In the genomic region with DNA sequence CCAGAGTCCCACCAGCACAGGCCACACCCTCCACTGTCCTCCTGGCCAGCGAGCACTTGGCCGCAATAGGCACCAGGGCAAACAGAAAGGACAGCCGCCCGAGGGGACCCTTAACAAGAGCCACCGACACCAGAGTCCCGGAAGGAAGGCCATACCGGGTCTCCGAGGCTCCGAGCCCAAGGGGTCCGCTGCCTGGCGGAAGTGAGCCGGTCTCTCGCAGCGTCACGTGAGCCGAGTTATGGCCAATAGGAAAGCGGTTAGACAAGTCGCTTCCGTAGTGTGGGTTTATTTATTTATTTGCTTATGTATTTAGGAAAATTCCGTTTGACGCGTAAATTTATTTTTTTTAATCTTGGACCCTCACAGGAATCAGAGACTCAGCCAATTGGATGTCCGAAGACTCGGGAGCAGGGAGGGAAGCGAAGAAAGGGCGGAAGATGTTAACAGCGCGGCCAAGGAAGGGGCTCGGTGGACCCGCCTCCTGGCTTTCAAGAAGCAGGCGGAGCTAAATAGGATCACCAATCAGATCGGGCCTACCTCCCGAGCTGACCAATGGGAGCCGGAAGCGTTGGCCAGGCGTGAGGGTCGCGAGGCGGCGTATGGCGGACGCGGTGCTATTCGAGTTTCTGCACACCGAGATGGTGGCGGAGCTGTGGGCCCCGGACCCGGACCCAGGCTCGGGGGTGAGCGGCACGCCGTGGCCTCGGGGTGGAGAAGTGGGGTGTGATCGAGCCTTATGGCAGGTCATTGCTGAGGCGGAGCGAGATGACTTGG, we compare ENCODE assay signal across 8 mouse cellular contexts. TPM values are rescaled to one million over a fixed set of nuclear protein-coding genes. Genes with fewer than 3 reads are reported as not detected.
DNase-seq lines count a peak whose midpoint lies in the region; ATAC-seq and TF ChIP-seq lines count a peak whose summit lies in the region.

A gene (minus strand): TSS at position 218 of the 774 bp plus-strand sequence.
A gene (plus strand): TSS at position 246 of the 774 bp plus-strand sequence.

- H3K27ac ChIP-seq in forebrain, embryonic 16.5 days (ENCODE audit: low read length) = peak within 1 kb of the TSS; percentile 73
- peak within 1 kb of the TSS; percentile 86 for H3K27ac ChIP-seq in layer of hippocampus, adult 2 months
- H3K27ac ChIP-seq in lung, embryonic 14.5 days (ENCODE audit: low read depth) = peak within 1 kb of the TSS; percentile 46
- H3K27ac ChIP-seq in olfactory bulb, adult 2 months (ENCODE audit: insufficient read depth, low read depth, low read length) = peak within 1 kb of the TSS; percentile 48; the same call in 1 of the 2 replicates
- peak within 1 kb of the TSS; percentile 39; the same call in 1 of the 2 replicates for H3K27ac ChIP-seq in thymus, adult 2 months (ENCODE audit: control insufficient read depth, insufficient read depth, low read length)

- TF ChIP-seq POLR2A in olfactory bulb, adult 2 months (IDR thresholded peaks at IDR 0.05; ENCODE audit: insufficient read depth, low read depth, low read length) = peak; percentile 28; the same call in 1 of the 2 replicates
- TF ChIP-seq POLR2A in thymus, adult 2 months (IDR thresholded peaks at IDR 0.05; ENCODE audit: control insufficient read depth, extremely low read depth, insufficient read depth, low read length, poor library complexity) = peak; percentile 31; the same call in 1 of the 2 replicates

- H3K9ac ChIP-seq in forebrain, embryonic 16.5 days (replicated peaks; ENCODE audit: low read depth, low read length) = peak within 1 kb of the TSS; percentile 77
- H3K9ac ChIP-seq in lung, embryonic 14.5 days = peak within 1 kb of the TSS; percentile 83

- no peaks in the 10 kb centered on the region for H3K9me3 ChIP-seq in G1E (replicated peaks)
- no peaks in the 10 kb centered on the region for H3K9me3 ChIP-seq in forebrain, embryonic 16.5 days (ENCODE audit: control insufficient read depth, low read length)
- H3K9me3 ChIP-seq in lung, embryonic 14.5 days (ENCODE audit: low read depth, low read length) = no peaks in the 10 kb centered on the region

- H3K27me3 ChIP-seq in G1E (ENCODE audit: insufficient read depth, low read length) = no peaks in the 10 kb centered on the region
- no peaks in the 10 kb centered on the region for H3K27me3 ChIP-seq in forebrain, embryonic 16.5 days (replicated peaks; ENCODE audit: control insufficient read depth, insufficient read depth, low read length)
- no peaks in the 10 kb centered on the region for H3K27me3 ChIP-seq in lung, embryonic 14.5 days (ENCODE audit: insufficient read depth, low read length)
- H3K27me3 ChIP-seq in thymus, adult 2 months (ENCODE audit: control insufficient read depth, insufficient read depth, low read length) = no peaks in the 10 kb centered on the region

- peak within 1 kb of the TSS; percentile 92 for H3K4me3 ChIP-seq in G1E (ENCODE audit: low read depth, low read length)
- H3K4me3 ChIP-seq in forebrain, embryonic 16.5 days (replicated peaks; ENCODE audit: low read length) = peak within 1 kb of the TSS; percentile 69
- peak within 1 kb of the TSS; percentile 96 for H3K4me3 ChIP-seq in layer of hippocampus, adult 2 months
- H3K4me3 ChIP-seq in lung, embryonic 14.5 days (ENCODE audit: low read depth, low read length) = peak within 1 kb of the TSS; percentile 80
- H3K4me3 ChIP-seq in olfactory bulb, adult 2 months (ENCODE audit: insufficient read depth, low read depth, low read length) = peak within 1 kb of the TSS; percentile 90
- peak within 1 kb of the TSS; percentile 95 for H3K4me3 ChIP-seq in thymus, adult 2 months (ENCODE audit: control insufficient read depth, insufficient read depth, low read length)

- peak; percentile 99 for DNase-seq in G1E (ENCODE audit: low spot score)
- peak; percentile 92 to 93 for DNase-seq in cerebellum, adult 18-20 months
- peak; percentile 93 to 95 for DNase-seq in heart, postnatal 36 days
- DNase-seq in layer of hippocampus, adult 2 months (ENCODE audit: low spot score in 2 of 2) = peak; percentile 92 to 94
- peak; percentile 97 for DNase-seq in lung, embryonic 14.5 days
- peak; percentile 93 for DNase-seq in thymus, adult 2 months

- ATAC-seq in G1E (ENCODE audit: extremely low read depth, insufficient number of reproducible peaks, low FRiP score, poor library complexity, severe bottlenecking) = peak; percentile 91
- ATAC-seq in forebrain, embryonic 16.5 days = peak; percentile 97
- peak; percentile 95 for ATAC-seq in lung, embryonic 14.5 days (ENCODE audit: insufficient read depth)

- no peak for TF ChIP-seq CTCF in G1E (IDR thresholded peaks at IDR 0.05; ENCODE audit: low read depth, low read length)
- TF ChIP-seq CTCF in layer of hippocampus, adult 2 months (conservative IDR thresholded peaks at IDR 0.05) = 0 out of 2 replicates have a peak, but pooled peaks have one; percentile 9
- TF ChIP-seq CTCF in lung, embryonic 14.5 days (IDR thresholded peaks at IDR 0.05; ENCODE audit: low read depth) = no peak
- no peak for TF ChIP-seq CTCF in olfactory bulb, adult 2 months (IDR thresholded peaks at IDR 0.05; ENCODE audit: insufficient read depth, low read depth, low read length)
- TF ChIP-seq CTCF in thymus, adult 2 months (IDR thresholded peaks at IDR 0.05; ENCODE audit: borderline replicate concordance, control insufficient read depth, extremely low read depth, insufficient read depth, low read length, poor library complexity) = 0 out of 2 replicates have a peak, but pooled peaks have one; percentile 8

- WGBS in forebrain, embryonic 16.5 days = under 1% methylated on average over 56 of the region's 56 CpGs
- WGBS in lung, embryonic 14.5 days = 1% methylated on average over 56 of the region's 56 CpGs
- WGBS in olfactory bulb, adult 2 months = under 1% methylated on average over 56 of the region's 56 CpGs
- WGBS in thymus, adult 2 months = under 1% methylated on average over 56 of the region's 56 CpGs

- peak within 1 kb of the TSS; percentile 94 for H3K4me2 ChIP-seq in forebrain, embryonic 16.5 days (ENCODE audit: low read length)
- H3K4me2 ChIP-seq in lung, embryonic 14.5 days = peak within 1 kb of the TSS; percentile 98

- intact Hi-C loops in heart, postnatal 36 days (cut with DNase I) = no loop called here

- peaks cover 42% of the 10 kb centered on the region for H3K4me1 ChIP-seq in G1E (ENCODE audit: insufficient read depth, low read depth, low read length)
- H3K4me1 ChIP-seq in forebrain, embryonic 16.5 days (replicated peaks; ENCODE audit: control insufficient read depth, insufficient read depth, low read length) = peaks cover 28% of the 10 kb centered on the region
- H3K4me1 ChIP-seq in lung, embryonic 14.5 days (ENCODE audit: insufficient read depth) = no peaks in the 10 kb centered on the region
- H3K4me1 ChIP-seq in olfactory bulb, adult 2 months (ENCODE audit: control insufficient read depth, insufficient read depth, low read length) = peaks cover 21% of the 10 kb centered on the region
- peaks cover 20% of the 10 kb centered on the region for H3K4me1 ChIP-seq in thymus, adult 2 months (replicated peaks; ENCODE audit: control insufficient read depth, insufficient read depth, low read length)

- H3K36me3 ChIP-seq in G1E (replicated peaks) = peaks cover 51% of the 10 kb centered on the region
- H3K36me3 ChIP-seq in forebrain, embryonic 16.5 days (ENCODE audit: control insufficient read depth, insufficient read depth) = no peaks in the 10 kb centered on the region
- H3K36me3 ChIP-seq in lung, embryonic 14.5 days (ENCODE audit: insufficient read depth) = no peaks in the 10 kb centered on the region
- H3K36me3 ChIP-seq in thymus, adult 2 months (ENCODE audit: control insufficient read depth, insufficient read depth, low read length) = no peaks in the 10 kb centered on the region

RNA-seq across cellular contexts. Expression of the first gene that starts in this region (rescaled TPM):
- total RNA-seq in G1E (2014; fragmentation: Nextera tagmentation) (4.6 and 5.2 TPM in 2 replicates), G1E (2017) (4.2 and 5.2 TPM in 2 replicates)
- polyA plus RNA-seq in G1E (2012) = 5.7 and 6.0 TPM in 2 replicates
- 3.7 and 4.9 TPM in 2 replicates for polyA plus RNA-seq in forebrain, embryonic 16.5 days (2015; fragmentation: Nextera tagmentation; extraction: Ambion mirVana)
- 1 to 10 TPM; 2.3 to 2.5 TPM for total RNA-seq in heart, postnatal 36 days (2021)
- 1 to 10 TPM; 6.0 to 6.9 TPM for total RNA-seq in layer of hippocampus, adult 2 months (2021)
- polyA plus RNA-seq in lung, embryonic 14.5 days (2014; fragmentation: Nextera tagmentation; extraction: Ambion mirVana) = 1.1 and 1.7 TPM in 2 replicates
- polyA plus RNA-seq in olfactory bulb, adult 2 months (2012; ENCODE audit: insufficient read depth, insufficient read length, low replicate concordance, missing spikeins) = not detected in 2 replicates
- polyA plus RNA-seq in thymus, adult 2 months (2012; rRNA removed) = 13.2 and 15.5 TPM in 2 replicates

RNA-seq across cellular contexts. Expression of the second gene that starts in this region (rescaled TPM):
- total RNA-seq in G1E (2014; fragmentation: Nextera tagmentation) (87.2 and 92.8 TPM in 2 replicates), G1E (2017) (141 and 200 TPM in 2 replicates)
- polyA plus RNA-seq in G1E (2012) = 537 and 654 TPM in 2 replicates
- polyA plus RNA-seq in forebrain, embryonic 16.5 days (2015; fragmentation: Nextera tagmentation; extraction: Ambion mirVana) = 29.4 and 31.2 TPM in 2 replicates
- total RNA-seq in heart, postnatal 36 days (2021) = 10 to 100 TPM; 32.9 to 37.4 TPM
- 10 to 100 TPM; 17.2 to 20.7 TPM for total RNA-seq in layer of hippocampus, adult 2 months (2021)
- 77.3 and 83.5 TPM in 2 replicates for polyA plus RNA-seq in lung, embryonic 14.5 days (2014; fragmentation: Nextera tagmentation; extraction: Ambion mirVana)
- not detected in 2 replicates for polyA plus RNA-seq in olfactory bulb, adult 2 months (2012; ENCODE audit: insufficient read depth, insufficient read length, low replicate concordance, missing spikeins)
- polyA plus RNA-seq in thymus, adult 2 months (2012; rRNA removed) = 86.7 and 90.2 TPM in 2 replicates

Comparison
In these comparisons a context has a peak if more than half of its experiments do, and no peak if none do; other contexts are left out.
1. Peak in every context shown above with its lines: DNase-seq, ATAC-seq, H3K4me3 ChIP-seq and H3K27ac ChIP-seq.
2. RNA of the second gene that starts in this region (polyA plus RNA-seq): 537 to 654 TPM in G1E, 86.7 to 90.2 TPM in thymus, adult 2 months, 77.3 to 83.5 TPM in lung, embryonic 14.5 days and 29.4 to 31.2 TPM in forebrain, embryonic 16.5 days; not detected in olfactory bulb, adult 2 months; every median in the first group is over 10 times any median in the second.
3. CTCF ChIP-seq: peak in layer of hippocampus, adult 2 months (single experiment) and thymus, adult 2 months (single experiment); none in G1E (single experiment), lung, embryonic 14.5 days (single experiment) and olfactory bulb, adult 2 months (single experiment).